Mouse (Mus musculus) embryonic facial prominence, embryonic 13.5 days (tissue): ENCODE data around the gene Tnfaip8l1. TPM values are rescaled to one million over a fixed set of nuclear protein-coding genes. Genes with fewer than 3 reads are reported as not detected.

ENCODE experiments used
- ATAC-seq: fragments of 200-750 bp; cut with Nextera tagmentation; 2 replicates; pipeline ENCODE4 v1.8.0; 2017; ENCODE audit warnings: low read depth; ENCODE audit not compliant: insufficient number of reproducible peaks, insufficient read depth, low FRiP score, low TSS enrichment
- H3K27ac ChIP-seq: fragments of 300-500 bp; sonication (generic); 2 replicates; pipeline ENCODE4 v1.5.1; 2015; ENCODE audit warnings: moderate library complexity, mild to moderate bottlenecking, inconsistent platforms
- H3K27me3 ChIP-seq: fragments of 300-500 bp; sonication (generic); 2 replicates; pipeline ENCODE4 v1.6.1; 2015; ENCODE audit warnings: mild to moderate bottlenecking, inconsistent platforms
- H3K36me3 ChIP-seq: fragments of 300-500 bp; sonication (generic); 2 replicates; pipeline ENCODE4 v1.6.1; 2015; ENCODE audit warnings: mild to moderate bottlenecking, inconsistent platforms
- H3K4me1 ChIP-seq: fragments of 300-500 bp; sonication (generic); 2 replicates; pipeline ENCODE4 v1.6.1; 2015; ENCODE audit warnings: inconsistent platforms
- H3K4me2 ChIP-seq: fragments of 300-500 bp; sonication (generic); 2 replicates; pipeline ENCODE4 v1.6.1; 2015; ENCODE audit warnings: moderate library complexity, mild to moderate bottlenecking, inconsistent platforms
- H3K4me3 ChIP-seq: fragments of 300-500 bp; sonication (generic); 2 replicates; pipeline ENCODE4 v1.5.1; 2015; ENCODE audit warnings: mild to moderate bottlenecking, inconsistent platforms
- H3K9ac ChIP-seq: fragments of 300-500 bp; sonication (generic); 2 replicates; pipeline ENCODE4 v1.6.1; 2015; ENCODE audit warnings: mild to moderate bottlenecking, inconsistent platforms
- H3K9me3 ChIP-seq: fragments of 300-500 bp; sonication (generic); 2 replicates; pipeline ENCODE4 v1.6.1; 2016; ENCODE audit warnings: inconsistent platforms
- WGBS: fragments of 180-500 bp; shearing (Covaris S2); methylation state at CpG from one replicate; pipeline ENCODE4 v1.1.7; 2015; ENCODE audit warnings: mixed read lengths; 5-methylcytosine and 5-hydroxymethylcytosine counted together
- microRNA-seq: library from miRNA; unstranded; fragments of <30 nt; microRNA quantifications from one replicate; pipeline ENCODE4, GENCODE M21; 2016
- polyA plus RNA-seq: library from polyadenylated mRNA; unstranded; fragments of >200 nt; fragmentation: Nextera tagmentation; extraction: Ambion mirVana; gene quantifications from 2 replicates; pipeline ENCODE4 v1.2.1, GENCODE M21; 2015

Tnfaip8l1 gene
- polyA plus RNA-seq, 1 experiment from 2014 or later, result 13.9 TPM

GRCm38 (mm10) chr17:56207963-56208530 is 45.8 kb downstream of the Tnfaip8l1 start:
- Histone ChIP-seq H3K27me3 (no peaks in the 10 kb centered on the region), H3K27ac (no peak overlapping the region), H3K4me2 (no peak overlapping the region), H3K9ac (no peak overlapping the region), H3K36me3 (peaks cover 96% of the 10 kb centered on the region), H3K9me3 (no peaks in the 10 kb centered on the region), H3K4me1 (no peaks in the 10 kb centered on the region), H3K4me3 (no peak overlapping the region)
- 87% methylated on average over 9 of the region's 9 CpGs for WGBS
- ATAC-seq, result no peak

- Histone ChIP-seq H3K4me1 (no peaks in the 10 kb centered on the region), H3K27ac (no peak overlapping the region), H3K27me3 (no peaks in the 10 kb centered on the region), H3K4me3 (no peak overlapping the region), H3K9me3 (no peaks in the 10 kb centered on the region), H3K36me3 (peaks cover 89% of the 10 kb centered on the region), H3K9ac (no peak overlapping the region), H3K4me2 (no peak overlapping the region)
- 87% methylated on average over 3 of the region's 3 CpGs for WGBS
- no peak for ATAC-seq
These were observed 46.5 kb downstream of the Tnfaip8l1 start for GRCm38 (mm10) chr17:56208821-56209220.

GRCm38 (mm10) chr17:56211090-56211489 is 48.8 kb downstream of the Tnfaip8l1 start:
- Histone ChIP-seq H3K9ac (no peak overlapping the region), H3K4me3 (no peak overlapping the region), H3K27ac (no peak overlapping the region), H3K4me2 (no peak overlapping the region), H3K36me3 (peaks cover 71% of the 10 kb centered on the region), H3K9me3 (no peaks in the 10 kb centered on the region), H3K4me1 (peaks cover 1% of the 10 kb centered on the region; the same call in 1 of the 2 replicates), H3K27me3 (no peaks in the 10 kb centered on the region)
- WGBS, result 97% methylated on average over 2 of the region's 2 CpGs
- ATAC-seq, result no peak

- Histone ChIP-seq H3K9me3 (no peaks in the 10 kb centered on the region), H3K27ac (no peak overlapping the region), H3K27me3 (no peaks in the 10 kb centered on the region), H3K4me3 (no peak overlapping the region), H3K4me1 (peaks cover 17% of the 10 kb centered on the region), H3K36me3 (peaks cover 55% of the 10 kb centered on the region), H3K4me2 (no peak overlapping the region), H3K9ac (peak overlapping the region; percentile 49; the same call in 1 of the 2 replicates)
- ATAC-seq, result no peak
- WGBS, result 65% methylated on average over 6 of the region's 6 CpGs
These were observed 50.4 kb downstream of the Tnfaip8l1 start for GRCm38 (mm10) chr17:56212676-56213075.

GRCm38 (mm10) chr17:56214229-56214628 is 52.0 kb downstream of the Tnfaip8l1 start:
- Histone ChIP-seq H3K9ac (no peak overlapping the region), H3K4me3 (no peak overlapping the region), H3K27me3 (no peaks in the 10 kb centered on the region), H3K36me3 (peaks cover 40% of the 10 kb centered on the region), H3K27ac (no peak overlapping the region), H3K4me1 (peaks cover 23% of the 10 kb centered on the region), H3K9me3 (no peaks in the 10 kb centered on the region), H3K4me2 (no peak overlapping the region)
- WGBS, result 81% methylated on average over 1 of the region's 1 CpGs
- ATAC-seq, result no peak

- no peak for ATAC-seq
- peak overlapping the region; percentile 92 for H3K9ac ChIP-seq
- H3K27ac ChIP-seq, result no peak overlapping the region
- peaks cover 27% of the 10 kb centered on the region for H3K4me1 ChIP-seq
- H3K4me2 ChIP-seq, result peak overlapping the region; percentile 87
- H3K27me3 ChIP-seq, result no peaks in the 10 kb centered on the region
- H3K9me3 ChIP-seq, result no peaks in the 10 kb centered on the region
- peaks cover 7% of the 10 kb centered on the region for H3K36me3 ChIP-seq
- WGBS, result 57% methylated on average over 13 of the region's 13 CpGs
- H3K4me3 ChIP-seq, result peak overlapping the region; percentile 81
These were observed 55.4 kb downstream of the Tnfaip8l1 start for GRCm38 (mm10) chr17:56217670-56218069.

GRCm38 (mm10) chr17:56218377-56219191 is 56.3 kb downstream of the Tnfaip8l1 start, which contains the start of gene Dpp9:
Dpp9 (minus strand) TSS chr17:56218905.
- Histone ChIP-seq H3K9ac (peak within 1 kb of the TSS; percentile 92), H3K4me3 (peak within 1 kb of the TSS; percentile 81), H3K27ac (peak within 1 kb of the TSS; percentile 86), H3K4me1 (peaks cover 27% of the 10 kb centered on the region), H3K4me2 (peak within 1 kb of the TSS; percentile 87), H3K27me3 (no peaks in the 10 kb centered on the region), H3K36me3 (peaks cover 5% of the 10 kb centered on the region), H3K9me3 (no peaks in the 10 kb centered on the region)
- under 1% methylated on average over 57 of the region's 78 CpGs for WGBS
- peak; percentile 97 for ATAC-seq

GRCm38 (mm10) chr17:56219251-56219650 is 57.0 kb downstream of the Tnfaip8l1 start:
- WGBS, result 44% methylated on average over 12 of the region's 12 CpGs
- Histone ChIP-seq H3K36me3 (peaks cover 4% of the 10 kb centered on the region), H3K9me3 (no peaks in the 10 kb centered on the region), H3K9ac (peak overlapping the region; percentile 92), H3K4me2 (peak overlapping the region; percentile 87), H3K27me3 (no peaks in the 10 kb centered on the region), H3K4me3 (peak overlapping the region; percentile 81), H3K27ac (peak overlapping the region; percentile 86; the same call in 1 of the 2 replicates), H3K4me1 (peaks cover 27% of the 10 kb centered on the region)
- no peak for ATAC-seq

GRCm38 (mm10) chr17:56219805-56220204 is 57.5 kb downstream of the Tnfaip8l1 start:
- H3K9me3 ChIP-seq, result no peaks in the 10 kb centered on the region
- no peak overlapping the region for H3K9ac ChIP-seq
- H3K4me3 ChIP-seq, result no peak overlapping the region
- no peaks in the 10 kb centered on the region for H3K36me3 ChIP-seq
- no peak overlapping the region for H3K27ac ChIP-seq
- H3K4me1 ChIP-seq, result peaks cover 27% of the 10 kb centered on the region
- 58% methylated on average over 3 of the region's 3 CpGs for WGBS
- no peaks in the 10 kb centered on the region for H3K27me3 ChIP-seq
- no peak for ATAC-seq
- H3K4me2 ChIP-seq, result peak overlapping the region; percentile 87; the same call in 1 of the 2 replicates

Small RNA genes within 50 kb of the gene (microRNA-seq; reads per million reads assigned to microRNA genes)
- gene Gm44397, result not detected

Other genes with a start within 250 kb of the Tnfaip8l1 start
- gene Zfp119b, start 213.0 kb upstream of the Tnfaip8l1 start, polyA plus RNA-seq, result 5.8 and 7.2 TPM in 2 replicates
- gene Ebi3, start 209.8 kb upstream of the Tnfaip8l1 start, polyA plus RNA-seq, result 1.3 and 1.9 TPM in 2 replicates
- 27.0 and 29.5 TPM in 2 replicates for gene Yju2, start 203.4 kb upstream of the Tnfaip8l1 start, polyA plus RNA-seq
- 35.2 and 35.5 TPM in 2 replicates for gene Shd, start 192.0 kb upstream of the Tnfaip8l1 start, polyA plus RNA-seq
- gene Fsd1, start 176.0 kb upstream of the Tnfaip8l1 start, polyA plus RNA-seq, result 31.9 and 40.5 TPM in 2 replicates
- gene Stap2, start 156.9 kb upstream of the Tnfaip8l1 start, polyA plus RNA-seq, result 10.2 TPM in 2 replicates
- gene Mpnd, start 156.8 kb upstream of the Tnfaip8l1 start, polyA plus RNA-seq, result 132 and 134 TPM in 2 replicates
- gene Sh3gl1, start 125.8 kb upstream of the Tnfaip8l1 start, polyA plus RNA-seq, result 175 and 185 TPM in 2 replicates
- 25.8 and 34.8 TPM in 2 replicates for gene Chaf1a, start 122.0 kb upstream of the Tnfaip8l1 start, polyA plus RNA-seq
- 47.6 and 51.2 TPM in 2 replicates for gene Ubxn6, start 87.4 kb upstream of the Tnfaip8l1 start, polyA plus RNA-seq
- 151 and 155 TPM in 2 replicates for gene Hdgfl2, start 82.8 kb upstream of the Tnfaip8l1 start, polyA plus RNA-seq
- gene Plin4, start 52.7 kb upstream of the Tnfaip8l1 start, polyA plus RNA-seq, result 0.07 and 0.10 TPM in 2 replicates
- 0.17 and 0.30 TPM in 2 replicates for gene Plin5, start 44.9 kb upstream of the Tnfaip8l1 start, polyA plus RNA-seq
- gene Lrg1, start 40.5 kb upstream of the Tnfaip8l1 start, polyA plus RNA-seq, result 0.24 and 0.30 TPM in 2 replicates
- 2.4 and 2.5 TPM in 2 replicates for gene Sema6b, start 22.1 kb upstream of the Tnfaip8l1 start, polyA plus RNA-seq
- gene Mydgf, start 21.4 kb downstream of the Tnfaip8l1 start, polyA plus RNA-seq, result 86.3 and 91.0 TPM in 2 replicates
- 34.9 and 37.5 TPM in 2 replicates for gene Dpp9, start 56.4 kb downstream of the Tnfaip8l1 start, polyA plus RNA-seq
- 13.5 and 14.1 TPM in 2 replicates for gene Fem1a, start 94.3 kb downstream of the Tnfaip8l1 start, polyA plus RNA-seq
- 4.1 and 4.3 TPM in 2 replicates for gene Ticam1, start 114.3 kb downstream of the Tnfaip8l1 start, polyA plus RNA-seq
- gene Plin3, start 130.4 kb downstream of the Tnfaip8l1 start, polyA plus RNA-seq, result 65.8 and 83.2 TPM in 2 replicates
- not detected in 2 replicates for gene Arrdc5, start 137.8 kb downstream of the Tnfaip8l1 start, polyA plus RNA-seq
- 135 and 143 TPM in 2 replicates for gene Uhrf1, start 140.8 kb downstream of the Tnfaip8l1 start, polyA plus RNA-seq
- 36.5 and 36.9 TPM in 2 replicates for gene Kdm4b, start 163.6 kb downstream of the Tnfaip8l1 start, polyA plus RNA-seq